Comparison of ENCODE assay signal across 14 mouse cellular contexts in genomic region chr5:33432057-33432935, GRCm38 (mm10). TPM values are rescaled to one million over a fixed set of nuclear protein-coding genes. Genes with fewer than 3 reads are reported as not detected.
DNase-seq lines count a peak whose midpoint lies in the region; ATAC-seq and TF ChIP-seq lines count a peak whose summit lies in the region.
"Had no signal": no experiment of that assay in that cellular context is flagged by ENCODE, and none has a peak within 500 bp of the region (broad histone marks: within the 10 kb centered on the region; RNA-seq: fewer than 3 reads in every experiment).

No protein-coding gene starts in this region.

- no peak for TF ChIP-seq POLR2A in ES-Bruce4 (IDR thresholded peaks at IDR 0.05; ENCODE audit: insufficient read depth, low read length)

- no peak for ATAC-seq in limb, embryonic 12.5 days (ENCODE audit: insufficient number of reproducible peaks, insufficient read depth, low FRiP score, low TSS enrichment, low read depth)
- no peak for ATAC-seq in megakaryocyte progenitor cell, adult 5-6 weeks (replicated peaks; ENCODE audit: poor library complexity)

- H3K27ac ChIP-seq in gastrocnemius, adult 2 months, result no peak overlapping the region
- H3K27ac ChIP-seq in ES-Bruce4 (ENCODE audit: insufficient read depth, low read length), result no peak overlapping the region
- no peak overlapping the region for H3K27ac ChIP-seq in limb, embryonic 12.5 days
- H3K27ac ChIP-seq: kidney, postnatal 0 days had no signal

- H3K4me2 ChIP-seq in limb, embryonic 12.5 days, result no peak overlapping the region; the same call in 1 of the 2 replicates

- no peaks in the 10 kb centered on the region for H3K9me3 ChIP-seq in ES-Bruce4 (replicated peaks; ENCODE audit: control insufficient read depth, insufficient read depth, low read length, poor library complexity, severe bottlenecking)
- H3K9me3 ChIP-seq in limb, embryonic 12.5 days, result no peaks in the 10 kb centered on the region

- no peak for TF ChIP-seq EP300 in ES-Bruce4 (IDR thresholded peaks at IDR 0.05; ENCODE audit: insufficient read depth, low read depth, low read length)

- intact Hi-C loops in gastrocnemius, adult 2 months (cut with DNase I), result no loop called here

- no peak for DNase-seq in gastrocnemius, adult 2 months
- DNase-seq in gastrocnemius, postnatal 4 days (ENCODE audit: low spot score in 2 of 2), result no peak
- peak; percentile 46 for DNase-seq in embryo, embryonic 9.5 days (ENCODE audit: extremely low spot score)
- no peak for DNase-seq in thymus, postnatal 14 days
- no peak for DNase-seq in frontal cortex, postnatal 36 days (ENCODE audit: low spot score in 2 of 2)
- DNase-seq: lung, embryonic 14.5 days had no signal

- H3K36me3 ChIP-seq in ES-Bruce4 (ENCODE audit: control insufficient read depth, insufficient read depth, low read length, poor library complexity, severe bottlenecking), result no peaks in the 10 kb centered on the region
- no peaks in the 10 kb centered on the region for H3K36me3 ChIP-seq in limb, embryonic 12.5 days

- peak overlapping the region; percentile 63 for H3K4me3 ChIP-seq in gastrocnemius, adult 2 months
- 0 out of 2 replicates have a peak overlapping the region, but pooled peaks have one; percentile 24 for H3K4me3 ChIP-seq in ES-Bruce4 (ENCODE audit: low read depth, low read length)
- H3K4me3 ChIP-seq in limb, embryonic 12.5 days (replicated peaks), result peak overlapping the region; percentile 19
- H3K4me3 ChIP-seq: myocyte had no signal

- peaks cover 40% of the 10 kb centered on the region for H3K27me3 ChIP-seq in ES-Bruce4 (ENCODE audit: control insufficient read depth, insufficient read depth, low read length, poor library complexity, severe bottlenecking)
- peaks cover 100% of the 10 kb centered on the region for H3K27me3 ChIP-seq in limb, embryonic 12.5 days

- 1% methylated on average over 39 of the region's 39 CpGs for WGBS in limb, embryonic 12.5 days

- H3K4me1 ChIP-seq in ES-Bruce4 (ENCODE audit: control insufficient read depth, insufficient read depth, low read length), result no peaks in the 10 kb centered on the region
- peaks cover 33% of the 10 kb centered on the region for H3K4me1 ChIP-seq in limb, embryonic 12.5 days (replicated peaks)

- no peak overlapping the region for H3K9ac ChIP-seq in ES-Bruce4 (ENCODE audit: low read depth, poor library complexity, severe bottlenecking)
- H3K9ac ChIP-seq in limb, embryonic 12.5 days (replicated peaks), result no peak overlapping the region
- H3K9ac ChIP-seq: lung, embryonic 14.5 days had no signal

- no peak for TF ChIP-seq CTCF in gastrocnemius, adult 2 months (IDR thresholded peaks at IDR 0.05)
- no peak for TF ChIP-seq CTCF in ES-Bruce4 (IDR thresholded peaks at IDR 0.05; ENCODE audit: low read depth, low read length)

RNA-seq across cellular contexts. Expression of gene Nkx1-1, which starts 1.5 kb away (rescaled TPM):
- not detected for total RNA-seq in gastrocnemius, adult 2 months (2021)
- not detected for total RNA-seq in gastrocnemius, postnatal 4 days (2021)
- not detected in 2 replicates for polyA plus RNA-seq in ES-Bruce4 (2011; ENCODE audit: insufficient read depth, insufficient read length, low read depth, missing spikeins)
- polyA plus RNA-seq in limb, embryonic 12.5 days (2016; fragmentation: Nextera tagmentation; extraction: Ambion mirVana), result not detected in 2 replicates
- total RNA-seq in megakaryocyte progenitor cell, adult 5-6 weeks (2015), result not detected in 2 replicates
- not detected in 2 replicates for total RNA-seq in megakaryocyte progenitor cell, adult 5-6 weeks (2017)
- total RNA-seq: left cerebral cortex, postnatal 10 days had no signal
- polyA plus RNA-seq: heart, embryonic 16.5 days; kidney, postnatal 0 days; lung, embryonic 14.5 days; myocyte; stomach, embryonic 16.5 days had no signal

RNA-seq across cellular contexts. Expression of gene Uvssa, which starts 53.9 kb away (rescaled TPM):
- 1 to 10 TPM; 2.9 to 3.4 TPM for total RNA-seq in gastrocnemius, adult 2 months (2021)
- total RNA-seq in gastrocnemius, postnatal 4 days (2021), result 10 to 100 TPM in 1 of 2 experiments, 1 to 10 TPM in 1; 8.7 to 11.6 TPM
- polyA plus RNA-seq in ES-Bruce4 (2011; ENCODE audit: insufficient read depth, insufficient read length, low read depth, missing spikeins), result 6.9 and 7.2 TPM in 2 replicates
- polyA plus RNA-seq in limb, embryonic 12.5 days (2016; fragmentation: Nextera tagmentation; extraction: Ambion mirVana), result 11.1 and 12.1 TPM in 2 replicates
- total RNA-seq in megakaryocyte progenitor cell, adult 5-6 weeks (2015), result 5.2 and 6.5 TPM in 2 replicates
- total RNA-seq in megakaryocyte progenitor cell, adult 5-6 weeks (2017), result 4.9 and 6.1 TPM in 2 replicates
